Mouse (Mus musculus) adrenal gland, adult 10 weeks (tissue): ENCODE measurements around the gene 4930564D02Rik. TPM values are rescaled to one million over a fixed set of nuclear protein-coding genes. Genes with fewer than 3 reads are reported as not detected.

Experiments
- polyA plus RNA-seq: library from polyadenylated mRNA; stranded (reverse); fragments of 350-450 nt; fragmentation: Illumina TruSeq; extraction: RNeasy Lipid Tissue Mini Kit (QIAGEN cat#74804); gene quantifications from one replicate; pipeline ENCODE4 v1.2.3, GENCODE M21; 2014; ENCODE audit warnings: low read depth, low replicate concordance

Gene 4930564D02Rik
- not detected for polyA plus RNA-seq

DNA sequence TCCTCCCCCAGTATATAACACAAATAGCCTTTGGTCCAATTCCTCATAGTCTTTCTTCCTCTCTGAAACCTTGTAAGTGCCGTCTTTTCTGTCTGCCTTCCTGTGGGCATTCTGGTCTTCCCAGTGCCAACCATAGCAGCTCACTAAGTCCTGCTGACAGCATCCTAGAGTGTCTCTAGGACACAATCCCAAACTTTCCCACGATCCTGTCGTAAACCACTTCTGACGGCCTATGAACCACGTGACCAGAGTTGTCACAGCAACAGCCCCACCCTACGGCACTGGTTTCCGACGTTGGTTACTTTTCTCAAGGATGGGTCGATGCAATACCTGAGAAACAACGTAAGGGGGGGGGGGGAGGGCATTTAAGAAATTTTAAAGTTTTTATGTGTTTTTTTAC, at the start of gene 4930564D02Rik:
TSS of gene 4930564D02Rik (plus strand) at position 301 of the 400 bp plus-strand sequence.

DNA sequence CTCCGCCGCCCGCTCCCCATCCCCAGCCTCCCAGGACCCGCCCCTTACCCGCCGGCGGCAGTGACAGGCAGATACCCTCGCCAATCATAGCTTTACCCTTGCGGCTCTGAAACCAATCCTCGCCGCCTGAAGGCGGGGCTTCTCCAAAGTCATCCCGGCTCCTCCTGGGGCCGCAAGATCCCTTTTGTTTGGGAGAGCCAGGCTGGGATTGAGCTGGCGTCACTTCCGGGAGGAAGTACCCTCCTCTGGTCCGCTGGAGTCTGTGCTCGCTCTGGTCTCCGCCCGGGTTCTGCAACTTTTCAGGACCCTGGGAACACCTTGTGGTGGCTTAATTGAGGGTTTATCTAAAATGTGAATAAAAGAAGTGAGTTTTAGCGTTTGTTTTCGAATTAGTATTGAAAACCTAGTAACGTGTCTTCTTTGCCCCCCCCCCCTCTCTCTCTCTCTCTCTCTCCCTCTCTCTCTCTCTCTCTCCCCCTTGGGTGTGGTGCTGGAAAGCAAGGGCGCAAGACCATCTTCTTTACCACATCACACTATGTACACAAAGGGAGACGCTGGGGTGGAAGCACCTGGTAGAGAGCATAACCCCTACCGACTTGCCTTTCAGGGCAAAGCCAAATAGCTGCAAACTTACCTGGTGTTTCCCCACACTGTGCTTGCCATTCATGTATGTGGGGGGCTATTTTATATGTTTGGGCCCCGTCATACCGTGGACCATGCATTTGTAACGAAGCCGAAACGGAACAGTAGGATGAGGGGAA, 13.5 kb upstream of the 4930564D02Rik start, which contains the start of gene Cttnbp2nl:
TSS of gene Cttnbp2nl (minus strand) at position 210 of the 761 bp plus-strand sequence.

Other genes with a start within 250 kb of the 4930564D02Rik start
- gene Mov10, start 248.3 kb upstream of the 4930564D02Rik start, polyA plus RNA-seq, result 1.2 TPM
- 174 TPM for gene St7l, start 202.8 kb upstream of the 4930564D02Rik start, polyA plus RNA-seq
- gene Capza1, start 202.3 kb upstream of the 4930564D02Rik start, polyA plus RNA-seq, result 264 TPM
- 15.4 TPM for gene Wnt2b, start 104.9 kb upstream of the 4930564D02Rik start, polyA plus RNA-seq
- gene Cttnbp2nl, start 13.7 kb upstream of the 4930564D02Rik start, polyA plus RNA-seq, result 28.3 TPM